Mouse (Mus musculus) heart, adult 8-10 months (tissue): ENCODE measurements around the gene Tmco1. TPM values are rescaled to one million over a fixed set of nuclear protein-coding genes. Genes with fewer than 3 reads are reported as not detected.

Experiments used
- DNase-seq: peaks from one replicate; pipeline ENCODE4 v3.0.0; 2022; ENCODE audit warnings: low spot score
- total RNA-seq, 4 experiments: library from RNA; stranded (reverse); gene quantifications; 2 replicates each; pipeline ENCODE4 v1.2.4; 2022

The Tmco1 gene
- total RNA-seq, 4 experiments from 2014 or later: 92.5 to 99.4 (median 98.8) TPM

- DNase-seq: no peak
Measured at GRCm38 (mm10) chr1:167283441-167284257, 24.5 kb upstream of the Tmco1 start.

DNA sequence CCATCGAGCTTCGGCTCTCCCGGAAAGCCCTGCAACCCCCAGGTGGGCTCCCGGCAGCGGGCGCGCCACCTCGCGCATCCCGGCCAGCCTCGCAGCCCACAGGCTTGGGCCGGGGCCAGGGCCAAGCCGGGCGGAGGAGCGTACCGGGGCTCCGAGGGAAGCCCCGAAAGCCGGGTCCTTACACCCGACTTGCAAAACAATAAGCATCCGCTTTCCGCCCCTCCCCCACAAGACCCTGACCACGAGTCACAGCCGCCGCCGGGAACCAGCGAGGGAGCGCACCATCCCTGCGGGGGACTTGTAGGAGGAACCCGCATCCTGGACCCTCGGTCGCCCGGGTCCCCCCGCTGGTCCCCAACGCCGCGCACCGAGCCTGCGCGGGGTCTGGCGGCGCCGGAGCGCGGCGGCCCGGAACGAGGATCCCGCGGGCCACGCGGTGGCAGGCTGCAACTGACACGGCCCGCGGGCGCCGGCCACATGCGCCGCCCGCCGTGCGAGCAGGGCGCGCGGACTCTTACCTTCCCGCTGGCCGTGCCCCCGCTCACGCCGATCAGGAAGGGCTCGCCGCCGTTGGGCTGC lies 23.8 kb upstream of the Tmco1 start:
- no peak for DNase-seq

DNA sequence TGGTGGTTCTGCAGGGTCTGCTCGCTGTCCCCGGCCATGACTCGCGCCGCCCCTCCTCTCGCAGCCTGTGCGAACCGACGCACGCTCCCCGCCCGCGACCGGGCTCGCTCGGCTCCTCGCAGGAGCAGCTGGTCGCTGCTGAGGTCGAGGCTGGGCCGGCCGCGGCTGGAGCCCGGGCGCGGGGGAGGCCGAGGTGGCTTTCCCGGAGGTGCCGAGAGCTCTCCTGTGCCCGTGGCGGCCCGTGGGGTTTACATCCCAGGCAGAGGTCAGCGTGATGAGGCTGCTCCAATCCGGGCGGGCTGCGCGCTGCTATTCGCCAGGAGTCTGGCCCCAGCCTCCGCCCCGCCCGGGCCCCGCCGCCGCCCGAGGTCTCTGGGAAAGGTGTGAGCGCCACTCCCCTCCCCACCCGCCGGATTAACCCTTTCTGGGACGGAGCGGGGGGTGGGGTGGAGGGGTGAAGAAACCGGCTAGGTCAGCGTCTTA lies 23.3 kb upstream of the Tmco1 start:
- DNase-seq: peak; percentile 78

DNA sequence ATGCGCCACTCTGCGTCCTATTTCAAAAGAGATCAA lies 23.0 kb upstream of the Tmco1 start, which contains the start of gene Uck2:
Uck2 (minus strand) TSS at position 1 of the 36 bp plus-strand sequence.
- no peak for DNase-seq

- no peak for DNase-seq
Measured at GRCm38 (mm10) chr1:167285356-167285755, 22.8 kb upstream of the Tmco1 start.

- no peak for DNase-seq
Measured at GRCm38 (mm10) chr1:167287156-167287555, 21.0 kb upstream of the Tmco1 start.

- no peak for DNase-seq
Measured at GRCm38 (mm10) chr1:167288665-167289538, 19.3 kb upstream of the Tmco1 start.

DNA sequence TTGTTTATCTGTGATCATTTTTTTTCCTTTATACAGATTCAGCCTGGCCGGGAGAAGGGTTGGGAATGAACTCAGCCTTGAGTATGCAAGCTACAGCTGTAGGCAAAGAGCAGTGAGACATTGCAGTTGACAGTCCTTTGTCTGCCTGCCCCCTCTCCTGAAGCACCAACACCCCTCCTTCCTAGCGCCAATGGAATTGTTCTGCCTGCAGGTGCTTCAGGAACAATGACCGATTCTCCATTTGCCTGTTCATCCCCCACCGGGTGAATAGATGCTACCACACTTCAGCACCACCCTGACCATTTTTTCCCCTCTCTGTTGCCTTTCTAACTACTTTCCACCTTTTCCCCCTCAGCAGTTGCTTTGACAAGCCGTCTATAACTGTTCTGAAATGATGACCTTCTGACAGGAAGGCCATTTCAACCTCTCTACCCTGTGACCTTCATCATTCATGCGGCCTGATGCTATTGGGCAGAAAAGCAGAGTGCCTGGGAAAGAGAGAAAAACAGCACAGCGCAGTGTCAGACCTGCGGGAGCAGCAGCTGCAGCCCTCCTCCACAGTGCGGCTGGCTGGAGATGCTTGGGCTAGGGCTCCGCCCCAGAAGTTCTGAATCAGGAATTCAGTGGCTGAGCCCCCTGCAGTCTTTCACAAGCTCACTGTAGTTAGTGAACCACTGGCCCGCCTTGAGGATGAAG lies 18.5 kb upstream of the Tmco1 start:
- DNase-seq: no peak

DNA sequence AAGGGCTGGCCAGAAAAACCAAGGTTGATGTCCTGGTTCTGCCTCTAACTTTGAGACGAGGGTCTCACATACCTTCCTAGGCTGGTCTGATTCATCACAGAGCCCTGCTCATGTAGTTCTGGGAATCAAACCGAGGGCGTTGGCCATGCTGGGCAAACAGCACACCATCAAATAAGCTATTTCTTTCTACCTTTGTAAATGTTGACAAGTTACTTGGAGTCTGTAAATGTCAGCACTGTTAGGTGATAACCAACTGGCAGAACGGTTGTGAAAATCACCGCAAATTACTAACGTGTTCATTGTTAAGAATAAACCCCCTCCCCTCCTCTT lies 17.9 kb upstream of the Tmco1 start:
- no peak for DNase-seq

DNA sequence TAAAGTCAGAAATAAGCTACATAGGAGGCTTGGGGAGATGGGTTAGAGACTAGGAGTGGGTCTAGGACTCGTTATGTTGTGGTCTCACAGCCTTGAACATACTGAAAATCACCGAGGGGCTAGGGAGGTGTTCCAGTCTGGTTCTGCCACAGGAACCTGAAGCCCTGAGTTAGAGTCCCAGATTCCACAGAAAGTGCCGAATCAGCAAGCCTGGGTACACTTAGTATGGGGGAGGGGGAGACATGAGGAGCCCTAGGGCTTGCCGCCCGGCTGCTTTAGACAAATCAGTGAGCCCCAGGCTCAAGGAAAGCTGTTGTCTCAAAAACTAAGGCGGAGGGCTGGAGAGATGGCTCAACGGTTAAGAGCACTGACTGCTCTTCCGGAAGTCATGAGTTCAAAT lies 16.6 kb upstream of the Tmco1 start:
- no peak for DNase-seq

DNA sequence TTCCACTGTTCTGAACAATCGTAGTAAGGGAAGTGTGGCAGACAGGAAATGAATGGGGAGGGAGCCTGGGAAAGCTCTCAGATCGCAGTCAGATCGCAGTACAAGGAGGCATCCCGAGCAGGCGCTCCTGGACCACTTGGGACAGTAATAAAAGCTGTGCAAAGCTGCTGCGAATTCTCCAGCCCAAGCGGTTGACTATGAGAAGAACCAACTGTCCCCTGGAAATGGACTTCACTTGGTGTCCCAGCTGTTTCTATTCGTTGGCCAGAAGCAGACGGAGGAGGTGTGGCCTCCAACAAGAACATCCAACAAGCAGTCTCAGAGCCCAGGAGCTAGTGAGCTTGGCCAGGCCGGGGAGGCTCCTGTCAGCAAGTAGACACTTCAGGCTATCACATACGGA lies 15.7 kb upstream of the Tmco1 start:
- peak; percentile 67 for DNase-seq

- DNase-seq: no peak
Measured at GRCm38 (mm10) chr1:167295679-167296402, 12.3 kb upstream of the Tmco1 start.

- DNase-seq: no peak
Measured at GRCm38 (mm10) chr1:167300122-167300521, 8.1 kb upstream of the Tmco1 start.

- no peak for DNase-seq
Measured at GRCm38 (mm10) chr1:167305501-167306137, 2.6 kb upstream of the Tmco1 start.

- DNase-seq: peak; percentile 44
Measured at GRCm38 (mm10) chr1:167306451-167307240, 1.5 kb upstream of the Tmco1 start.

GRCm38 (mm10) chr1:167307674-167308073 lies 504 bp upstream of the Tmco1 start:
- DNase-seq: no peak

GRCm38 (mm10) chr1:167312367-167312766 lies 4.2 kb downstream of the Tmco1 start:
- no peak for DNase-seq

DNA sequence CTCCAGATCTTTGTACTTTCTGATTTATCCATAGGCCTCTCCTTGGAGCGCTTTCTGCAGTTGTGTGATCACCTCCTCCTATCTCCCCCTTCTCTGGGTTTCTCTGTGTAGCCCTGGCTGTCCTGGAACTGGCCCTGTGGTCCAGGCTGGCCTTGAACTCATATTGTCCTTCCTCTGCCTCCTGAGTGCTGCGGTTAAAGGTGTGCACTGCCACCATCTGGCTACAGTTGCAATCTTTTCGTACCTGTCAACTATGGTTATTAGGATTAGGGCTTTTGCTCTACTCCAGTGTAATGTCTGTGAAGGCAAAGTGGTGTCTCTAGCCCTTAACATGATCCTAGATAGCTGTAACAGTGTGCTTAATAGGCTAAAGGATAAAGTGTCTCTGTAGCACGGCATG lies 5.0 kb downstream of the Tmco1 start:
- DNase-seq: no peak

DNA sequence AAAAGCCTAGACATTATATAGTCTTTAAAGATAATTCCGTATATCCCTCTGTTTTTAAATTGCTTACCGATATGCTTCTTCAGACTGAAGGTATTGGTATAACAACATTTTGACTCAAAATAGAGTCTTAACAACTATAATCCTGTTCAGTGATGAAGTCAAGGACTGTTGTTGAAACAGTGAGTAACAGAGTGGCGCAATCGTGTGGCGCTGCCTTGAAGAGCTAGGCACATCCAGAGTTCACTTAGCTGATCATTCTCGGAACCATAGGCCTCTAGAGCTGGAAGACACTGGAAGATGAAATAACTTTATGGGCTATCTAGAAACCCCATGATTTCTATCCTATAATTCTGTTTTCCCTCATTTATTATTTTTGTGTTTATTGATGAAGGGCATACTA lies 13.5 kb downstream of the Tmco1 start:
- DNase-seq: no peak

DNA sequence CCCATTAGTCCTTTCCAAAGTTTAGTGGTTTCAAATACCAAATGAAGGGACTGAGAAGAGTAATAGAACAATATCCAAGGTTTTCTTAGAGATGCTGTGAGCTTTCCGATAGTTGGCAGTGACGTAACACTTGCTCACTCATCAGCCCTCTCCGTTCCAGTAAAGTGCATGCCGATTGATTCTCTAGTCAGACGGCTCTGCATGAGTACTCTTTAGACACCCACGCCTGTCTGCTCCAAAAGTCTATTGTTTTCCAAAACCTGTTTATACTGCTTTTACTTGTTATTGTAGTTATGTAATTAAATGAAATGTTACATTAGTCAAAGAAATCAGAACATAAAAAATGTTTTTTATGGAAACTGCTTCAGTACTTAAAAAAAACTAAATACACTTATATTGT lies 20.6 kb downstream of the Tmco1 start:
- no peak for DNase-seq
